Mouse (Mus musculus) heart, embryonic 16.5 days (tissue): Measurements from ENCODE around the gene Btbd19. TPM values are rescaled to one million over a fixed set of nuclear protein-coding genes. Genes with fewer than 3 reads are reported as not detected.
A peak's percentile ranks its signal among the peaks of the same experiment; 100 is the strongest.

Source experiments
- ATAC-seq: fragments of 200-750 bp; cut with Nextera tagmentation; replicated peaks from 2 replicates; pipeline ENCODE4 v1.8.0; 2017; ENCODE audit warnings: moderate number of reproducible peaks; ENCODE audit not compliant: insufficient read depth, low FRiP score; ENCODE audit errors: extremely low read depth
- H3K27ac ChIP-seq: fragments of 300-500 bp; sonication (generic); 2 replicates; pipeline ENCODE4 v1.5.1; 2014; ENCODE audit warnings: mild to moderate bottlenecking, low read length, control low read depth, moderate library complexity
- H3K27me3 ChIP-seq: fragments of 300-500 bp; sonication (generic); 2 replicates; pipeline ENCODE4 v1.6.1; 2014; ENCODE audit warnings: low read length, mixed read lengths; ENCODE audit not compliant: control insufficient read depth, insufficient read depth
- H3K36me3 ChIP-seq: fragments of 300-500 bp; sonication (generic); 2 replicates; pipeline ENCODE4 v1.6.1; 2014; ENCODE audit not compliant: control insufficient read depth, insufficient read depth
- H3K4me1 ChIP-seq: fragments of 300-500 bp; sonication (generic); 2 replicates; pipeline ENCODE4 v1.6.1; 2014; ENCODE audit warnings: low read length, mixed read lengths; ENCODE audit not compliant: control insufficient read depth, insufficient read depth
- H3K4me2 ChIP-seq: fragments of 300-500 bp; sonication (generic); 2 replicates; pipeline ENCODE4 v1.6.1; 2014; ENCODE audit warnings: low read depth, mild to moderate bottlenecking, control low read depth, low read length
- H3K4me3 ChIP-seq: fragments of 300-500 bp; sonication (generic); 2 replicates; pipeline ENCODE4 v1.5.1; 2014; ENCODE audit warnings: mild to moderate bottlenecking, control low read depth, low read length
- H3K9ac ChIP-seq: fragments of 300-500 bp; sonication (generic); 2 replicates; pipeline ENCODE4 v1.6.1; 2014; ENCODE audit warnings: low read length, control low read depth
- H3K9me3 ChIP-seq: fragments of 300-500 bp; sonication (generic); replicated peaks from 2 replicates; pipeline ENCODE4 v1.6.1; 2016; ENCODE audit warnings: low read length; ENCODE audit not compliant: control insufficient read depth
- WGBS: fragments of 180-500 bp; shearing (Covaris S2); extraction: QIAGEN DNeasy Blood & Tissue Kit; methylation state at CpG from one replicate; pipeline ENCODE4 v1.1.7; 2014; 5-methylcytosine and 5-hydroxymethylcytosine counted together
- polyA plus RNA-seq: library from polyadenylated mRNA; unstranded; fragments of >200 nt; fragmentation: Nextera tagmentation; extraction: Ambion mirVana; gene quantifications from 2 replicates; pipeline ENCODE4 v1.2.1, GENCODE M21; 2015

Gene Btbd19
- polyA plus RNA-seq, result 3.0 and 4.6 TPM in 2 replicates

DNA sequence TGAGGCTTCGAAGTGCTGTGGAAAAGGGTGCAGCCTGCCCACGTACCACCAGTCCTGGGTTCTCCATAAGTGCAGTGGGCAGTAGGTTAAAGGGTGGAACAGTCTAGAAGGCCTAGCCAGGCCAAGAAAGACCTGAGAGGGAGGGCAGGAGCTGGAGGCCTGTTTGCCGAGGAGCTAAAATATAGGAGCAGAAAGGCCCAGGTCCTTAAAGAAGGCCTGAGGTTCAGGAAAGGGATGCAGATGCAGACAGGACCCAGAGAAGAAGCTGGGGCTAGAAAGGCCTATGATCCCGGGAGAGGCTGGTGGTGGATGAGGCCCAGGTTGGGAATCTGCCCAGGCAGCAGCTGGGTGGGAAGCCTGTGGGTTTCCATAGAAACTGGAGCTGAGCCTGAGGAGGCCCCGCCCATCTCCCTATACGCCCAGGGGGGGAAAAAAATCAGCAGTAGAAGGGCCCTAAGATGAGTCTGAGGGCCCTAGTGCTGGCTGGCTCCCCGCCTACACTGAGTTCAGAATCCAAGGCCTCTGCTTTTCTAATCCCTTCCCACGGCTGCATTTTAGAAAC is at the start of gene Btbd19:
Btbd19 (minus strand) TSS at position 378 of the 562 bp plus-strand sequence.
- ATAC-seq, result peak; percentile 26; the same call in 1 of the 2 replicates
- 43% methylated on average over 8 of the region's 8 CpGs for WGBS

GRCm38 (mm10) chr4:117169936-117170335 is 44.4 kb upstream of the Btbd19 start:
- H3K4me2 ChIP-seq, result no peak overlapping the region
- no peak for ATAC-seq
- H3K36me3 ChIP-seq, result peaks cover 59% of the 10 kb centered on the region
- no peaks in the 10 kb centered on the region for H3K4me1 ChIP-seq
- H3K27me3 ChIP-seq, result no peaks in the 10 kb centered on the region
- no peaks in the 10 kb centered on the region for H3K9me3 ChIP-seq
- H3K27ac ChIP-seq, result no peak overlapping the region
- H3K9ac ChIP-seq, result no peak overlapping the region
- 84% methylated on average over 5 of the region's 5 CpGs for WGBS
- H3K4me3 ChIP-seq, result no peak overlapping the region

More for the DNA sequence above, at the start of gene Btbd19:
- Histone ChIP-seq H3K4me1 (peaks cover 21% of the 10 kb centered on the region), H3K27ac (peak within 1 kb of the TSS; percentile 94), H3K4me2 (peak within 1 kb of the TSS; percentile 40), H3K4me3 (peak within 1 kb of the TSS; percentile 4; the same call in 1 of the 2 replicates), H3K36me3 (peaks cover 4% of the 10 kb centered on the region; the same call in 1 of the 2 replicates), H3K9ac (peak within 1 kb of the TSS; percentile 62), H3K27me3 (no peaks in the 10 kb centered on the region; the same call in 1 of the 2 replicates), H3K9me3 (no peaks in the 10 kb centered on the region)

DNA sequence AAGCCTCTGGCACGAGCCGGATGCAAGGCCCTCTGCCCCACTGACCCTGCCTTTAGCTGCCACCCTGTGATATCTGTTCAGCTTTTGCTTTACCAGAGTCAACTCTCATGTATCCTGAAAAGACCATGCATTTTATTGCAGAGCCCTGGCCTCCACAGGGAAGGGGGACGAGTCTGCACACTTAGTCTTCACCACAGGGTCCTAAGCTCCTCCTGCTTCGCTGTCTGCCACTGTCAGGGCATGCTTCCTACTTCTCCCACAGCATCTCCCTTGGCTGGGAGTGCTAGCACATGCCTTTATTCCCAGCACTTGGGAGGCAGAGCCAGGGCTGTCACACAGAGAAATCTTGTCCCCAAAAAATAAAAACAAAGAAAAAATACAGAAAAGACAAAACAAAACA is 35.7 kb upstream of the Btbd19 start:
- H3K4me2 ChIP-seq, result no peak overlapping the region
- WGBS, result 78% methylated on average over 4 of the region's 4 CpGs
- ATAC-seq, result no peak

DNA sequence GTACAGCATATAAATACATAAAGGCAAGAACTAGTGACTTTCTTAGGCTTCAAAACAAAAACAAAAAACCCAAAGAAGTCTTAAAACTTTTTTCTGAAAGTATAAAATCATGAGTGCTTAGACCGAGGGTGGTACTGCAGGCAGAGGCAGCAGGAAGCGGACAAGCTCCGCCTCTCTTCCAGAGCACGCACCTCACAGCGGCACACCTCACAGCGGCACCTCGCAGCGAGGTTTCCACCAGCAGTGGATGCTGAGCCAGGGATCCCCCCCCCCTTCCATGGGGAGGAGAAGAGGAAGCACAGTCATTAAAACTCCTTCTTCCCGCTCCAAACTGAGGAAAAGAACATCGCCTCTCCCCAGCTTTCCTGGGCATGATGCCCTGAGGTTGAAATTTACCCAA is 34.1 kb upstream of the Btbd19 start:
- WGBS, result 81% methylated on average over 10 of the region's 10 CpGs
- Histone ChIP-seq H3K36me3 (peaks cover 33% of the 10 kb centered on the region), H3K27ac (no peak overlapping the region), H3K27me3 (no peaks in the 10 kb centered on the region), H3K9ac (no peak overlapping the region), H3K9me3 (no peaks in the 10 kb centered on the region), H3K4me1 (peaks cover 3% of the 10 kb centered on the region), H3K4me3 (no peak overlapping the region), H3K4me2 (no peak overlapping the region)
- no peak for ATAC-seq

More for the DNA sequence above, 35.7 kb upstream of the Btbd19 start:
- Histone ChIP-seq H3K36me3 (peaks cover 42% of the 10 kb centered on the region), H3K4me3 (no peak overlapping the region), H3K27me3 (no peaks in the 10 kb centered on the region), H3K9me3 (no peaks in the 10 kb centered on the region), H3K4me1 (no peaks in the 10 kb centered on the region), H3K9ac (no peak overlapping the region), H3K27ac (no peak overlapping the region)

GRCm38 (mm10) chr4:117156372-117156771 is 30.8 kb upstream of the Btbd19 start:
- peak overlapping the region; percentile 69 for H3K9ac ChIP-seq
- 30% methylated on average over 6 of the region's 6 CpGs for WGBS
- H3K4me1 ChIP-seq, result peaks cover 24% of the 10 kb centered on the region

DNA sequence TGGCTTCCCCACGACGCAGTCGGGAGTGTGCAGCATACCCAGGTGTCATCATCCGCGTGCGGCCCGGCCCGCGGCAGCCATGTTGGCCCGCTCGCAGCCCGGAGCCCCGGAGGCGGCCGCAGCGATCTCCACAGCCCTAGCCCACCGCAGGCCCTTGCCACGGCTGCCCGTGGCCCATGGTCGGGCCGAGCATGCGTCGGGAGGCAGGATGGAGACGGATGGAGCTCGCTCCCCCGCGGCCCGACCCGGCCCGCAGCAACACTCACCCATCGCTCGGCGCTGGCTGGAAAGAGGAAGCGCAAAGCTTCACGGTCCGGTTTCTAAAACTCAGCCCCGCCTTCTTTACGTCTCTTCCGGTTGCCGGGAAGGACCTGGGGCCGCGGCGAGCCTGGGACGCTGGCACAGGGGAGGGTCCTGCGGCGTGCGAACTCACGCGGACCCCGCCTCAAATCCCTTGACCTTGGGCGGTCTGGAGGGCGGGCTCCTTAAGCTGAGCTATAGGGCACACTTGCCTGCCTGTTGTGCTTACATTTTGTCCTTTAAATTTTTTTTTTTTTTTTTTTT is 30.3 kb upstream of the Btbd19 start, which contains the start of gene Rps8:
Rps8 (minus strand) TSS at position 452 of the 564 bp plus-strand sequence.
- Histone ChIP-seq H3K4me2 (peak within 1 kb of the TSS; percentile 95), H3K27ac (peak within 1 kb of the TSS; percentile 91), H3K4me3 (peak within 1 kb of the TSS; percentile 81), H3K4me1 (peaks cover 24% of the 10 kb centered on the region), H3K27me3 (no peaks in the 10 kb centered on the region), H3K9me3 (no peaks in the 10 kb centered on the region), H3K9ac (peak within 1 kb of the TSS; percentile 99), H3K36me3 (peaks cover 39% of the 10 kb centered on the region)
- WGBS, result under 1% methylated on average over 52 of the region's 52 CpGs
- ATAC-seq, result peak; percentile 90

More at GRCm38 (mm10) chr4:117156372-117156771, 30.8 kb upstream of the Btbd19 start:
- H3K9me3 ChIP-seq, result no peaks in the 10 kb centered on the region
- H3K27me3 ChIP-seq, result no peaks in the 10 kb centered on the region
- H3K4me2 ChIP-seq, result peak overlapping the region; percentile 54
- peak overlapping the region; percentile 91 for H3K27ac ChIP-seq
- peak overlapping the region; percentile 81 for H3K4me3 ChIP-seq
- peaks cover 36% of the 10 kb centered on the region for H3K36me3 ChIP-seq
- no peak for ATAC-seq

DNA sequence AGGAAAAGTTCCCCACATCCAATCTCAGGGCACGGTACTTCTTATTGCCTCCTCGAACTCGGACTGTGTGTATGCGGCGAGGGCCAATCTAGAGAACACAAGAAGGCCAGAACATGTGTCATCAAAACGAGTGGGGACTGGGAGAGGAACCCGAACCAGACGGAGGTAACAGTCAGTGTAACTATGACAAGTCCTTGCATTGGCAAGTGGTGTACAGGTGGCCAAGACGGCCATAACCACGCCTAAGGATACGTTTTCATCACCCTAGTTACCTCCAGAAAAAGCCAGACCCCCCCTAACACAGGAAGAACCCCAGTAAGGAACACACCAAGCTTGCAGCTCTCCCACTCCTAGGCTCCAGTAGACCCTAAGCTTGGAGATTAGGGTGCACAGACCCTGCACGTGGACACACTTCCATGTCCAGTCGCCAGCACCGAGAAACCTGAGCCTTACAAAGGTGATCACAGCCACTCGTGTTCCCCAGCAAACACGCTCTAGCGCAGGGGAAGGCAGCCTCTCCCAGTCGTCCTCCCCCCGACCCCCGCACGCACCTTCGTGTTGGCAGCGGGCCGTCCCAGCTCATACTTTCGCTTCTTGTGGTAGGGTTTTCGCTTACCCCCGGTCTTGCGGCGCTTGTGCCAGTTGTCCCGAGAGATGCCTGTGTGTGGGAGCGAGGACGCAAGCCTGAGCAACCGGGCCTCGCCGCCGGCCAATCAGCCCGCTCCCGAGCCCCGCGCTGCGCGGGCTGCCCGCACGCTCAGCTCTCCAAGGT is 29.7 kb upstream of the Btbd19 start:
- H3K4me1 ChIP-seq, result peaks cover 24% of the 10 kb centered on the region
- peak overlapping the region; percentile 81 for H3K4me3 ChIP-seq
- no peaks in the 10 kb centered on the region for H3K27me3 ChIP-seq
- no peaks in the 10 kb centered on the region for H3K9me3 ChIP-seq
- peak overlapping the region; percentile 99 for H3K9ac ChIP-seq
- no peak; the same call in 1 of the 2 replicates for ATAC-seq
- 1% methylated on average over 44 of the region's 44 CpGs for WGBS
- peak overlapping the region; percentile 95 for H3K4me2 ChIP-seq
- H3K27ac ChIP-seq, result peak overlapping the region; percentile 91
- peaks cover 46% of the 10 kb centered on the region for H3K36me3 ChIP-seq

DNA sequence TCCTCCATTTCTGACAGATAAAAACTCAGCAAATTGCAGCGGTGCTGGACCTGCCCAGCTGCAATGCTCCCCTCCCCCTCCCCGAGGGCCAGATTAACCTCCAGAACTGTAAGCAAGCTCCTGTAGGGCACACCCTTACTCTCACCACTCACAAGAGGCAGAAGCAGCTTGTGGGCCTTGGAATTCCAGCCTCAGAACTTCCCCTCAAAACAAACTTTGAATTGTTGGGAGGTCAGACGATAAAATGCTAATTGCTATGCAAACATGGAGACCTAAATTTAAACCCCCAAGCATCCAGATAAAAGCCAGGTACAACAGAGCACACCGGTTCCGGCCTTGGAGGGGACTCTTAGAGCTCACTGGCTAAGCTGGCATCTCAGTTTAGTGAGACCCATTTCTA is 27.2 kb upstream of the Btbd19 start:
- H3K4me2 ChIP-seq, result no peak overlapping the region
- H3K36me3 ChIP-seq, result peaks cover 44% of the 10 kb centered on the region
- no peaks in the 10 kb centered on the region for H3K27me3 ChIP-seq
- H3K9ac ChIP-seq, result peak overlapping the region; percentile 30; the same call in 1 of the 2 replicates
- no peak overlapping the region for H3K4me3 ChIP-seq
- no peak overlapping the region for H3K27ac ChIP-seq
- peaks cover 24% of the 10 kb centered on the region for H3K4me1 ChIP-seq
- no peak for ATAC-seq
- WGBS, result 60% methylated on average over 5 of the region's 5 CpGs
- no peaks in the 10 kb centered on the region for H3K9me3 ChIP-seq
